Mouse (Mus musculus) kidney, postnatal 36 days (tissue): Measurements from ENCODE around the gene Ttc28.

ENCODE experiments used
- DNase-seq, 2 experiments: peaks; one replicate each; pipeline ENCODE4 v3.0.0; 2021 to 2022; ENCODE audit warnings: mixed read lengths in 2 of 2

The Ttc28 gene

GRCm38 (mm10) chr5:111297801-111298200 lies 418.2 kb downstream of the Ttc28 start:
- DNase-seq, result no peak

GRCm38 (mm10) chr5:111298706-111299105 lies 419.1 kb downstream of the Ttc28 start:
- no peak for DNase-seq

- DNase-seq, result peak; percentile 18 to 43
Measured at GRCm38 (mm10) chr5:111300776-111301175, 421.2 kb downstream of the Ttc28 start.

GRCm38 (mm10) chr5:111301736-111302135 lies 422.1 kb downstream of the Ttc28 start:
- peak in 1 of 2 experiments; percentile 39 for DNase-seq

GRCm38 (mm10) chr5:111304730-111305129 lies 425.1 kb downstream of the Ttc28 start:
- peak in 1 of 2 experiments; percentile 55 for DNase-seq

GRCm38 (mm10) chr5:111310185-111310584 lies 430.6 kb downstream of the Ttc28 start:
- DNase-seq, result peak; percentile 77 to 79

GRCm38 (mm10) chr5:111313833-111314232 lies 434.2 kb downstream of the Ttc28 start:
- no peak for DNase-seq

GRCm38 (mm10) chr5:111315061-111315460 lies 435.5 kb downstream of the Ttc28 start:
- no peak for DNase-seq

GRCm38 (mm10) chr5:111317526-111317925 lies 437.9 kb downstream of the Ttc28 start:
- no peak for DNase-seq

GRCm38 (mm10) chr5:111318946-111319345 lies 439.3 kb downstream of the Ttc28 start:
- DNase-seq, result peak in 1 of 2 experiments; percentile 53

GRCm38 (mm10) chr5:111325813-111326212 lies 446.2 kb downstream of the Ttc28 start:
- peak in 1 of 2 experiments; percentile 33 for DNase-seq

GRCm38 (mm10) chr5:111327420-111327819 lies 447.8 kb downstream of the Ttc28 start:
- DNase-seq, result peak in 1 of 2 experiments; percentile 18

GRCm38 (mm10) chr5:111329782-111330416 lies 450.3 kb downstream of the Ttc28 start:
- DNase-seq, result peak; percentile 7 to 29

GRCm38 (mm10) chr5:111330417-111331098 lies 451.0 kb downstream of the Ttc28 start, which contains the start of gene Pitpnb:
TSS of gene Pitpnb (plus strand) at chr5:111330763.
- peak; percentile 97 to 100 for DNase-seq

- no peak for DNase-seq
Measured at GRCm38 (mm10) chr5:111331099-111331435, 451.5 kb downstream of the Ttc28 start.

- DNase-seq, result no peak
Measured at GRCm38 (mm10) chr5:111335939-111336691, 456.5 kb downstream of the Ttc28 start.
